Mouse (Mus musculus): Measurements from ENCODE around the gene Gm20532. TPM values are rescaled to one million over a fixed set of nuclear protein-coding genes. Genes with fewer than 3 reads are reported as not detected.
A peak's percentile ranks its signal among the peaks of the same experiment; 100 is the strongest.

Gm20532 gene
- polyA plus RNA-seq, 1 experiment from 2014 or later, result 0.28 TPM

- H3K9ac ChIP-seq, result no peak overlapping the region
- no peaks in the 10 kb centered on the region for H3K27me3 ChIP-seq (replicated peaks)
- no peaks in the 10 kb centered on the region for H3K9me3 ChIP-seq (replicated peaks)
- no peak overlapping the region for H3K4me3 ChIP-seq
- no peak overlapping the region for H3K4me2 ChIP-seq
- H3K27ac ChIP-seq (ENCODE audit: poor library complexity, severe bottlenecking), result no peak overlapping the region
- no peak for ATAC-seq (ENCODE audit: insufficient number of reproducible peaks, low FRiP score)
- peaks cover 30% of the 10 kb centered on the region for H3K4me1 ChIP-seq (replicated peaks)
- H3K36me3 ChIP-seq, result peaks cover 46% of the 10 kb centered on the region
- 71% methylated on average over 21 of the region's 21 CpGs for WGBS
Observed at GRCm38 (mm10) chr2:26635489-26636324, 49.3 kb downstream of the Gm20532 start.

DNA sequence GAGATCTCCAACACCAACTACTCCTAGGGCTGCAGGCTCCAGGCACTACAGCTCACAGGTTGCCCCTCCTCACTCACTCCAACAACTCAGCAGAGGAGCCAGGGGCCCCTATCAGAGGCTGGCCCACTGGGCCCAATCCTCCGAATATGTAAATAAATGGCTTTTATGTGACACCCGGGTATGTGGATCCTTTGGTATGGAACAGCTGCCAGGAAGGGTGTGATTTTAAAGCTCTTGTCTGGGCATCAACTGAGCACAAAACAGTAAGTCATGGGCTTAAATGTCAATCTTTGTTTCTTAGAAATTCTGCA, 49.8 kb downstream of the Gm20532 start:
- no peak overlapping the region for H3K27ac ChIP-seq (ENCODE audit: poor library complexity, severe bottlenecking)
- 70% methylated on average over 2 of the region's 2 CpGs for WGBS
- H3K9me3 ChIP-seq (replicated peaks), result no peaks in the 10 kb centered on the region
- H3K4me1 ChIP-seq (replicated peaks), result peaks cover 30% of the 10 kb centered on the region
- H3K36me3 ChIP-seq, result peaks cover 46% of the 10 kb centered on the region
- ATAC-seq (ENCODE audit: insufficient number of reproducible peaks, low FRiP score), result no peak
- no peak overlapping the region for H3K4me2 ChIP-seq
- H3K27me3 ChIP-seq (replicated peaks), result no peaks in the 10 kb centered on the region
- no peak overlapping the region for H3K9ac ChIP-seq
- no peak overlapping the region for H3K4me3 ChIP-seq

DNA sequence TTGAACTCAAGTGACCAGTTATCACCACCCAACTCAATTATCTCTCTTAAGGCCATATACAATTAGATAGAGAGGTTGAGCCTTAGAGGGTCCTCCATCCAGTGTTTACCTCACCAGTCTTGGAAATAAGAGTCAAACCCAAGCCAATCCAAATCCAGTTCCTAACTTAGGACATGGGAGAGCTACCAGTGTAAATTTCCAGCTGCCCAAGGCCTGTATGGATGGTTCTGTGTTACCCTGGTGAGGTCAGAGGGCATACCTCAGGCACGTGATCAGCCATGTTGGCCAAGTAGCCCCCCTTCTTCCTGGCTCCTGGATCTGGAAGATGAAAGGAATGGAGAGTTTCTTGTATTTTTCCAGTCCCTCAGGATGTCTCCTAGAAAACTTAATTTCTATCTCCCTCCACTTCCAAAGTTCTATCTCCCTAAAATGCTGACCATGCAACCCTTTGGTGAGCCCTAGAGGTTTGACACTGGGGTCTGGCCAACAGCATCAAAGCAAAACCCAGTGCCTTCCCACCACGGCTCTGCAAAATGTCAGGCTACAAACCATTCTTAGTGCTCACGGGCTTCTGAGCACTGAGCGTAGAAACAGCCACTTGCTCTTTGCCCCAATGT, 51.0 kb downstream of the Gm20532 start:
- H3K9ac ChIP-seq, result peak overlapping the region; percentile 8; the same call in 1 of the 2 replicates
- H3K4me3 ChIP-seq, result no peak overlapping the region
- H3K27ac ChIP-seq (ENCODE audit: poor library complexity, severe bottlenecking), result no peak overlapping the region
- peak overlapping the region; percentile 77; the same call in 1 of the 2 replicates for H3K4me2 ChIP-seq
- peaks cover 30% of the 10 kb centered on the region for H3K4me1 ChIP-seq (replicated peaks)
- ATAC-seq (ENCODE audit: insufficient number of reproducible peaks, low FRiP score), result no peak
- no peaks in the 10 kb centered on the region for H3K27me3 ChIP-seq (replicated peaks)
- no peaks in the 10 kb centered on the region for H3K9me3 ChIP-seq (replicated peaks)
- peaks cover 46% of the 10 kb centered on the region for H3K36me3 ChIP-seq
- WGBS, result 80% methylated on average over 4 of the region's 4 CpGs

DNA sequence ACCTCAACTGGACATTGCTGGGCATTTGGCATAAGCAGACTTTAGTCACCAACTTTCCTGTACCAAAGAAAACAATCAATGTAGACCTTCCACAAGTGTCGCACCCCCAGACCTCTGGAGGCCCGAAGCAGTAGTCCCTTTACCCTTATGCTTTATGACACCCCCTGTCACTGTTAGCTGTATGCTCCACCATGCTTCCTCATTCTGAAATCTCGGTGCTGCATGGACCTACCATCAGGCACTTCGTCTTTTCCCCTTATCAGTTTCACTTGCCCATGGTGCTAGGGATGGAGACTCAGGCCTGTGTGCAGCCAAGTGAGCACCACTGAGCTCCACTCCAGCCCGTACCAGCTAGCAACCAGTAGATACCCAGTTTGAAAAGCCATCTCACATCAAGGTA, 51.6 kb downstream of the Gm20532 start:
- peaks cover 46% of the 10 kb centered on the region for H3K36me3 ChIP-seq
- no peak for ATAC-seq (ENCODE audit: insufficient number of reproducible peaks, low FRiP score)

DNA sequence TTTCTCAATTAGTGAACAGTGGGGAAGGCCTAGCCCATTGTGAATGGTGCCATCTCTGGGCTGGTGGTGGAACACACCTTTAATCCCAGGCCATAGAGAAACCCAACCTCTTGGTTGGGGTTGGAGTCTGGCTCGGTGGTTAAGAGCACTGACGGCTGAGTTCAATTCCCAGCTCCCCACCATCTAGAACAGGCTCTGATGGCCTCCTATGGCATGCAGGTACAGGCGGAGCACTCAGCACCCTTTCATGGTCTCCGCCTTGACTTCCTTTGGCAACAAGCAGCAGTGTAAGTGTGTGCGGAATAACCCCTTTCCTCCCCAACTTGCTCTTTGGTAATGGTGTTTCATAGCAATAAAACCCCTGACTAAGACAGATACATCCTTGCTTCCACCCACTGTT, 52.1 kb downstream of the Gm20532 start:
- H3K9ac ChIP-seq, result peak overlapping the region; percentile 99

More for the DNA sequence above, 51.6 kb downstream of the Gm20532 start:
- H3K27ac ChIP-seq (ENCODE audit: poor library complexity, severe bottlenecking), result no peak overlapping the region
- peak overlapping the region; percentile 99 for H3K4me3 ChIP-seq
- WGBS, result 74% methylated on average over 5 of the region's 5 CpGs
- H3K4me1 ChIP-seq (replicated peaks), result peaks cover 30% of the 10 kb centered on the region
- no peaks in the 10 kb centered on the region for H3K9me3 ChIP-seq (replicated peaks)
- H3K27me3 ChIP-seq (replicated peaks), result no peaks in the 10 kb centered on the region
- H3K4me2 ChIP-seq, result peak overlapping the region; percentile 77
- peak overlapping the region; percentile 0; the same call in 1 of the 2 replicates for H3K9ac ChIP-seq

GRCm38 (mm10) chr2:26639083-26639482, 52.6 kb downstream of the Gm20532 start:
- H3K4me1 ChIP-seq (replicated peaks), result peaks cover 30% of the 10 kb centered on the region
- H3K27ac ChIP-seq (ENCODE audit: poor library complexity, severe bottlenecking), result no peak overlapping the region
- no peaks in the 10 kb centered on the region for H3K9me3 ChIP-seq (replicated peaks)
- peaks cover 46% of the 10 kb centered on the region for H3K36me3 ChIP-seq
- 8% methylated on average over 8 of the region's 8 CpGs for WGBS
- peak overlapping the region; percentile 99 for H3K9ac ChIP-seq
- peak overlapping the region; percentile 77 for H3K4me2 ChIP-seq
- ATAC-seq (ENCODE audit: insufficient number of reproducible peaks, low FRiP score), result no peak
- peak overlapping the region; percentile 99 for H3K4me3 ChIP-seq
- no peaks in the 10 kb centered on the region for H3K27me3 ChIP-seq (replicated peaks)

More for the DNA sequence above, 52.1 kb downstream of the Gm20532 start:
- Histone ChIP-seq H3K4me2 (peak overlapping the region; percentile 77), H3K27me3 (replicated peaks) (no peaks in the 10 kb centered on the region), H3K4me1 (replicated peaks) (peaks cover 30% of the 10 kb centered on the region), H3K9me3 (replicated peaks) (no peaks in the 10 kb centered on the region), H3K4me3 (peak overlapping the region; percentile 99), H3K27ac (ENCODE audit: poor library complexity, severe bottlenecking) (no peak overlapping the region), H3K36me3 (peaks cover 46% of the 10 kb centered on the region)
- no peak for ATAC-seq (ENCODE audit: insufficient number of reproducible peaks, low FRiP score)
- 79% methylated on average over 5 of the region's 5 CpGs for WGBS

GRCm38 (mm10) chr2:26639838-26640830, 53.7 kb downstream of the Gm20532 start:
- 4% methylated on average over 49 of the region's 49 CpGs for WGBS
- Histone ChIP-seq H3K27ac (ENCODE audit: poor library complexity, severe bottlenecking) (peak overlapping the region; percentile 78), H3K4me3 (peak overlapping the region; percentile 99), H3K9ac (peak overlapping the region; percentile 99), H3K36me3 (peaks cover 37% of the 10 kb centered on the region), H3K27me3 (replicated peaks) (no peaks in the 10 kb centered on the region), H3K4me1 (replicated peaks) (peaks cover 27% of the 10 kb centered on the region), H3K9me3 (replicated peaks) (no peaks in the 10 kb centered on the region), H3K4me2 (peak overlapping the region; percentile 77)
- ATAC-seq (ENCODE audit: insufficient number of reproducible peaks, low FRiP score), result peak; percentile 84

DNA sequence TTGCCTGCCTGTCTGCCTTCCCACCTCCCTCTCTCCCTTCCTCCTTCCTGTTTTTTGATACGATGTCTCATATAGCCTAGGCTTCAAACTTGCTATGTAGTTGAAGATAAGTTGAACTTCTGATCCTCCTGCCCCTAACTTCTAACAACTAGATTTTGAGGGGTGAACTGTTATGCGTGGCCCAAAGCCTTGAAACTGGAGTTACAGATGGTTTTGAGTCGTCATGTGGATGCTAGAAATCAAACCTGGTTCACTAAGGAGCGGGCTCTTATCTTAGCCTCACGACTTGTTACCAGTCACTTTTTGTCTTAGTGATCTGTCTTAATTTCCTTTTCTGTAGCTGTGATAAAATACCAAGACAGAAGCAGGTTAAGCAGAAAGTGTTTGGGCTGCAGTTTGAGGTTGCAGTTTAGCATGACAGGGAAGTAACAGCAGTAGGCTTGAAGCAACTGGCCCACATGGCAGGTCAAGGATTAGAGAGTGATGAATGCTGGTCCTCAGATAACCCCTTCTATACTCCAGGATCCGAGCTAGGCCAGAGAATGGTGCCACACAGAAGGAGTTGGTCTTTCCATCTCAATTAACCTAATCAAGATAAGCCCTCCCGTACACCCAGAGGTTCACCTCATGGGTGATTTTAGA, 54.7 kb downstream of the Gm20532 start:
- Histone ChIP-seq H3K9me3 (replicated peaks) (no peaks in the 10 kb centered on the region), H3K36me3 (peaks cover 27% of the 10 kb centered on the region), H3K9ac (no peak overlapping the region), H3K4me2 (no peak overlapping the region), H3K27ac (ENCODE audit: poor library complexity, severe bottlenecking) (no peak overlapping the region), H3K4me1 (replicated peaks) (peaks cover 24% of the 10 kb centered on the region), H3K4me3 (no peak overlapping the region), H3K27me3 (replicated peaks) (no peaks in the 10 kb centered on the region)
- no peak for ATAC-seq (ENCODE audit: insufficient number of reproducible peaks, low FRiP score)
- 61% methylated on average over 7 of the region's 7 CpGs for WGBS

- no peak for ATAC-seq (ENCODE audit: insufficient number of reproducible peaks, low FRiP score)
- Histone ChIP-seq H3K9ac (no peak overlapping the region), H3K36me3 (no peaks in the 10 kb centered on the region), H3K4me2 (no peak overlapping the region), H3K4me3 (no peak overlapping the region), H3K27ac (ENCODE audit: poor library complexity, severe bottlenecking) (no peak overlapping the region), H3K4me1 (replicated peaks) (peaks cover 5% of the 10 kb centered on the region), H3K27me3 (replicated peaks) (no peaks in the 10 kb centered on the region), H3K9me3 (replicated peaks) (no peaks in the 10 kb centered on the region)
- 56% methylated on average over 2 of the region's 2 CpGs for WGBS
Observed at GRCm38 (mm10) chr2:26643942-26644341, 57.5 kb downstream of the Gm20532 start.

- Histone ChIP-seq H3K27ac (ENCODE audit: poor library complexity, severe bottlenecking) (no peak overlapping the region), H3K4me2 (no peak overlapping the region), H3K4me3 (no peak overlapping the region), H3K4me1 (replicated peaks) (no peaks in the 10 kb centered on the region), H3K36me3 (no peaks in the 10 kb centered on the region), H3K27me3 (replicated peaks) (no peaks in the 10 kb centered on the region), H3K9ac (no peak overlapping the region), H3K9me3 (replicated peaks) (no peaks in the 10 kb centered on the region)
- peak; percentile 87 for ATAC-seq (ENCODE audit: insufficient number of reproducible peaks, low FRiP score)
- 19% methylated on average over 3 of the region's 3 CpGs for WGBS
Observed at GRCm38 (mm10) chr2:26646643-26647293, 60.3 kb downstream of the Gm20532 start.
